Mouse (Mus musculus) lung, embryonic 16.5 days (tissue): ENCODE measurements around the gene Gm20425. TPM values are rescaled to one million over a fixed set of nuclear protein-coding genes. Genes with fewer than 3 reads are reported as not detected.

Source experiments
- ATAC-seq: fragments of 200-750 bp; cut with Nextera tagmentation; 2 replicates; pipeline ENCODE4 v1.8.0; 2017; ENCODE audit warnings: low read depth, mild to moderate bottlenecking, moderate library complexity
- H3K27ac ChIP-seq: fragments of 300-500 bp; sonication (generic); 2 replicates; pipeline ENCODE4 v1.5.1; 2014; ENCODE audit warnings: mild to moderate bottlenecking, control low read depth, low read length
- H3K27me3 ChIP-seq: fragments of 300-500 bp; sonication (generic); 2 replicates; pipeline ENCODE4 v1.6.1; 2014; ENCODE audit warnings: low read depth, low read length, mixed read lengths; ENCODE audit not compliant: control insufficient read depth, insufficient read depth
- H3K36me3 ChIP-seq: fragments of 300-500 bp; sonication (generic); 2 replicates; pipeline ENCODE4 v1.6.1; 2014; ENCODE audit warnings: low read length; ENCODE audit not compliant: control insufficient read depth, insufficient read depth
- H3K4me1 ChIP-seq: fragments of 300-500 bp; sonication (generic); replicated peaks from 2 replicates; pipeline ENCODE4 v1.6.1; 2014; ENCODE audit warnings: low read length, mixed read lengths; ENCODE audit not compliant: control insufficient read depth, insufficient read depth
- H3K4me2 ChIP-seq: fragments of 300-500 bp; sonication (generic); 2 replicates; pipeline ENCODE4 v1.6.1; 2014; ENCODE audit warnings: low read depth, low read length, control low read depth
- H3K4me3 ChIP-seq: fragments of 300-500 bp; sonication (generic); 2 replicates; pipeline ENCODE4 v1.5.1; 2014; ENCODE audit warnings: mild to moderate bottlenecking, low read length, control low read depth
- H3K9ac ChIP-seq: fragments of 300-500 bp; sonication (generic); 2 replicates; pipeline ENCODE4 v1.6.1; 2014; ENCODE audit warnings: low read length, control low read depth
- H3K9me3 ChIP-seq: fragments of 300-500 bp; sonication (generic); 2 replicates; pipeline ENCODE4 v1.6.1; 2016; ENCODE audit warnings: low read length; ENCODE audit not compliant: control insufficient read depth
- WGBS: fragments of 180-500 bp; shearing (Covaris S2); extraction: QIAGEN DNeasy Blood & Tissue Kit; methylation state at CpG from one replicate; pipeline ENCODE4 v1.1.7; 2014; 5-methylcytosine and 5-hydroxymethylcytosine counted together
- polyA plus RNA-seq: library from polyadenylated mRNA; unstranded; fragments of >200 nt; fragmentation: Nextera tagmentation; extraction: Ambion mirVana; gene quantifications from 2 replicates; pipeline ENCODE4 v1.2.1, GENCODE M21; 2015

The Gm20425 gene
- polyA plus RNA-seq, 1 experiment from 2014 or later: 0.50 TPM

DNA sequence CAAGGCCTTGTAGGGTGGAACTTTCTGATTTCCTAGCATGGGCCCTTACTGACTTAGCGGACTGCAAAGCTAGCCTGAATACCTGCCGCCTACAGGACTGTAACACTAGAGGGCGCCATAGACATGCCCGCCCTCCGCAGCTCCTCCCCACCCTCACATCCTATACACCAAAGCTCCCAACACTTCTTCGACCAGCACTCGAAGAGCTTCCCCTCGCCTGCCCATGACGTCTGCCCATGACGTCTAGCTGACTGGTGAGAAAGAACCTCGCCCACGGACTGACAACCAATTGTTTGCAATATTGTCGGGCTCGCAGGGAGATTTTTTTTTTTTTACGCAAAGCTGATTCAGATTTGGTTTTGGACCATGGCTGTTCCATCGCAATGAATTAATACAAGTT, 22.3 kb downstream of the Gm20425 start:
- H3K36me3 ChIP-seq: no peaks in the 10 kb centered on the region
- H3K27ac ChIP-seq: no peak overlapping the region
- no peaks in the 10 kb centered on the region for H3K4me1 ChIP-seq
- peak overlapping the region; percentile 63 for H3K4me2 ChIP-seq
- 7% methylated on average over 16 of the region's 16 CpGs for WGBS
- no peaks in the 10 kb centered on the region for H3K27me3 ChIP-seq
- H3K9me3 ChIP-seq: no peaks in the 10 kb centered on the region
- 0 out of 2 replicates have a peak overlapping the region, but pooled peaks have one; percentile 33 for H3K9ac ChIP-seq
- H3K4me3 ChIP-seq: peak overlapping the region; percentile 36
- ATAC-seq: peak; percentile 92

DNA sequence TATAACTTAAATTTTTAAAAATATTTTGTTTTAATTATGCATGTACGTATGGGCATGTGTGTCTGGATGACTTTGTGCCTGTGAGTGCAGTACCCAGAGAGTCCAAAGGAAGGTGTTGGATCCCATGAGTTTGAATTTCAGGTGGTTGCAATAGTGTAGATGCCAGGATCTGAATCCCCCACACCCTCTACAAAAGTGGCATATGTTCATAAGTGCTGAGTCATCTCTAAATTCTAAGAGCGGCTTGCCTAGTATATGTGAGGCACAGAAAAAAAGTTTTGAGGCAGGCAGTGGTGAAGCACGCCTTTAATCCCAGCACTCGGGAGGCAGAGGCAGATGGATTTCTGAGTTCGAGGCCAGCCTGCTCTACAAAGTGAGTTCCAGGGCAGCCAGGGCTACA, 24.3 kb downstream of the Gm20425 start:
- no peaks in the 10 kb centered on the region; the same call in 1 of the 2 replicates for H3K4me1 ChIP-seq
- no peaks in the 10 kb centered on the region for H3K36me3 ChIP-seq
- no peak overlapping the region for H3K4me2 ChIP-seq
- H3K9ac ChIP-seq: no peak overlapping the region
- WGBS: 87% methylated on average over 5 of the region's 5 CpGs
- ATAC-seq: no peak
- no peak overlapping the region for H3K4me3 ChIP-seq
- H3K27me3 ChIP-seq: no peaks in the 10 kb centered on the region
- no peaks in the 10 kb centered on the region for H3K9me3 ChIP-seq
- no peak overlapping the region for H3K27ac ChIP-seq

- Histone ChIP-seq H3K27ac (peak within 1 kb of the TSS; percentile 81), H3K4me1 (no peaks in the 10 kb centered on the region; the same call in 1 of the 2 replicates), H3K4me2 (peak within 1 kb of the TSS; percentile 70), H3K27me3 (no peaks in the 10 kb centered on the region), H3K4me3 (peak within 1 kb of the TSS; percentile 91), H3K9ac (peak within 1 kb of the TSS; percentile 94), H3K9me3 (no peaks in the 10 kb centered on the region), H3K36me3 (peaks cover 20% of the 10 kb centered on the region)
- under 1% methylated on average over 45 of the region's 45 CpGs for whole genome bisulfite sequencing
- ATAC-seq: peak; percentile 99
Observed at GRCm38 (mm10) chr9:103201561-103202260, 28.4 kb downstream of the Gm20425 start, which contains the start of gene Srprb. Srprb (minus strand) TSS chr9:103202137.

DNA sequence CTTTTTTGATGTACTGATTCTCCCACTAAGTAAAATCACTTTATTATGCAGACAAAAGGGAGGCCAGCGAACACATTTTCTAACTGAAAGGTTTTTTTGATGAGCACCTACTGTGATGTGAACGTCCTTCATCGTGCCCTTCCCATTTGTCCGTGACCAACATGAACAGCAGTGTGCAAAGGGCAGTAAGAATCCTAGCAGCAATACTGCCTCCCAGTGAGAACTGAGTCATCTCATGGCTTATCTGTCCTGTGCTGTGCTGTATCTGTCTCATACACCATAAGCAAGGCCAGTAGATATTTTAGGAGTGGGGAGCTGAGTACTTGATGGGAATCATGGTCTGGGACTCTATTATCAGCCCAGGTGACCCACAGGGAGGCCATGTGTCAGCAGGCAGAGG, 41.7 kb downstream of the Gm20425 start:
- no peak overlapping the region for H3K9ac ChIP-seq
- WGBS: 91% methylated on average over 4 of the region's 4 CpGs
- no peak overlapping the region for H3K4me2 ChIP-seq
- peaks cover 22% of the 10 kb centered on the region for H3K36me3 ChIP-seq
- H3K27ac ChIP-seq: no peak overlapping the region
- ATAC-seq: no peak
- no peaks in the 10 kb centered on the region for H3K9me3 ChIP-seq
- 0 out of 2 replicates have a peak, but pooled peaks cover 3% of the 10 kb centered on the region for H3K4me1 ChIP-seq
- no peak overlapping the region for H3K4me3 ChIP-seq
- no peaks in the 10 kb centered on the region for H3K27me3 ChIP-seq

- Histone ChIP-seq H3K36me3 (peaks cover 19% of the 10 kb centered on the region), H3K27me3 (no peaks in the 10 kb centered on the region), H3K4me2 (no peak overlapping the region), H3K4me1 (0 out of 2 replicates have a peak, but pooled peaks cover 3% of the 10 kb centered on the region), H3K9ac (no peak overlapping the region), H3K27ac (no peak overlapping the region), H3K4me3 (no peak overlapping the region), H3K9me3 (no peaks in the 10 kb centered on the region)
- 56% methylated on average over 9 of the region's 9 CpGs for WGBS
- 0 out of 2 replicates have a peak, but pooled peaks have one; percentile 21 for ATAC-seq
Observed at GRCm38 (mm10) chr9:103186747-103187146, 43.4 kb downstream of the Gm20425 start.

DNA sequence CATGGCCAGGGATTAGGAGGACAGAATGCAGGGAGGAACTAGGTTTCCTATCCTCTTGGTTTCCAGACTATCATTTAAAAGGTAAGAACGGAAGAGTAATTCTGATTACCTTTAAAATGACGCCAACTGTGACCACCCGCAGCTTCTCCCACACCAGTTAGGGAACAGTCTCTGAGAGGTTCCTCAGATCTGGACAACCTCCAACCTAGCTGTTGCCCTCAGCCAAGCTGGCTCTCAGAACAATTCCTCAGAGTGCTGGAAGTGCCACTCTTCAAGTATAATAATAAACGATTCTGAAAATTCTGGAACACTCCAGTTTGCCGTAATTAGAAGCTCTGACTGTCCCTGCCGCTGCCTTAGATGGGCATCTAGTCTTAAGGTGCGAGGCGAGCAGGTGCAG, 44.2 kb downstream of the Gm20425 start:
- Histone ChIP-seq H3K4me3 (no peak overlapping the region), H3K9ac (no peak overlapping the region), H3K4me1 (0 out of 2 replicates have a peak, but pooled peaks cover 3% of the 10 kb centered on the region), H3K36me3 (peaks cover 17% of the 10 kb centered on the region), H3K27ac (no peak overlapping the region), H3K27me3 (no peaks in the 10 kb centered on the region), H3K4me2 (no peak overlapping the region), H3K9me3 (no peaks in the 10 kb centered on the region)
- ATAC-seq: no peak
- WGBS: 77% methylated on average over 8 of the region's 8 CpGs

- Histone ChIP-seq H3K4me1 (peaks cover 12% of the 10 kb centered on the region), H3K4me2 (no peak overlapping the region), H3K27me3 (no peaks in the 10 kb centered on the region), H3K4me3 (no peak overlapping the region), H3K36me3 (peaks cover 12% of the 10 kb centered on the region), H3K9ac (no peak overlapping the region), H3K9me3 (no peaks in the 10 kb centered on the region), H3K27ac (no peak overlapping the region)
- 52% methylated on average over 4 of the region's 4 CpGs for WGBS
- no peak for ATAC-seq
Observed at GRCm38 (mm10) chr9:103184855-103185254, 45.3 kb downstream of the Gm20425 start.

DNA sequence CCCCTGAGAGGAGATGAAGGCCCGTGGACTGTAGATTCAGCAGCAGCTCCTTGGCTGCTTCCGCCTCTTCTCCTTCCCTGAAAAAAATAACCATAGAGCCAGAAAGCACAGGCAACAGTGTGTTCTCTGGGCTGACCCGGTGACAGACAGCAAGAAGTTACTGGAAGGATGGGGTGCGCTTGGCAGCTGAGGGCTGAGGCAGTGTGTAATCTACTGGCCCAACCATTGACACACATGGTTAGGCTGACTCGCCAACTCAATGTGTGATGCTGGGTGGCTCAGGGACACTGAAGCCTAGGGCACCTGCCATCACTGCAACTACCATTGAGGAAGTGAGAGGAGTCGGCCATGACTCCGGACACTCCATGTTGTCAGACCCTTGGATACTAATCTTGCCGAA, 48.2 kb downstream of the Gm20425 start:
- Histone ChIP-seq H3K9me3 (no peaks in the 10 kb centered on the region), H3K36me3 (no peaks in the 10 kb centered on the region), H3K4me3 (no peak overlapping the region), H3K4me2 (no peak overlapping the region), H3K9ac (no peak overlapping the region), H3K4me1 (peaks cover 12% of the 10 kb centered on the region), H3K27me3 (no peaks in the 10 kb centered on the region), H3K27ac (no peak overlapping the region)
- no peak for ATAC-seq
- 79% methylated on average over 8 of the region's 8 CpGs for WGBS

GRCm38 (mm10) chr9:103180807-103181565, 49.1 kb downstream of the Gm20425 start:
- Histone ChIP-seq H3K9ac (peak overlapping the region; percentile 67), H3K4me2 (peak overlapping the region; percentile 68), H3K9me3 (no peaks in the 10 kb centered on the region), H3K36me3 (no peaks in the 10 kb centered on the region), H3K27ac (peak overlapping the region; percentile 56), H3K4me1 (peaks cover 9% of the 10 kb centered on the region), H3K4me3 (peak overlapping the region; percentile 53), H3K27me3 (no peaks in the 10 kb centered on the region)
- WGBS: 1% methylated on average over 20 of the region's 20 CpGs
- peak; percentile 95 for ATAC-seq
